Mouse (Mus musculus): ENCODE measurements at regions not wholly inside any gene's neighbourhood (a gene's known extent, or its start where the extent isn't known, plus 50 kb on each side); places are given as distances from the start of the nearest gene placed in this dataset.

- WGBS = 79% methylated on average over 3 of the region's 3 CpGs
- no peak for ATAC-seq (ENCODE audit: insufficient number of reproducible peaks, insufficient read depth, low FRiP score, low TSS enrichment, low read depth)
- 0 out of 2 replicates have a peak, but pooled peaks cover 5% of the 10 kb centered on the region for H3K36me3 ChIP-seq
Measured at GRCm38 (mm10) chr1:185900316-185900715, 216.8 kb downstream of the Lyplal1 start.

GRCm38 (mm10) chr1:185902395-185902794, 214.7 kb downstream of the Lyplal1 start:
- no peak overlapping the region for H3K4me3 ChIP-seq
- 88% methylated on average over 3 of the region's 3 CpGs for WGBS
- ATAC-seq (ENCODE audit: insufficient number of reproducible peaks, insufficient read depth, low FRiP score, low TSS enrichment, low read depth) = no peak

More at GRCm38 (mm10) chr1:185900316-185900715, 216.8 kb downstream of the Lyplal1 start:
- Histone ChIP-seq H3K27ac (no peak overlapping the region), H3K9ac (no peak overlapping the region), H3K4me3 (no peak overlapping the region), H3K4me2 (no peak overlapping the region), H3K9me3 (peaks cover 11% of the 10 kb centered on the region; the same call in 1 of the 2 replicates), H3K27me3 (no peaks in the 10 kb centered on the region), H3K4me1 (peaks cover 14% of the 10 kb centered on the region)

GRCm38 (mm10) chr1:185905666-185906065, 211.4 kb downstream of the Lyplal1 start:
- no peak overlapping the region for H3K4me2 ChIP-seq
- 75% methylated on average over 7 of the region's 7 CpGs for WGBS

More at GRCm38 (mm10) chr1:185902395-185902794, 214.7 kb downstream of the Lyplal1 start:
- Histone ChIP-seq H3K4me1 (peaks cover 14% of the 10 kb centered on the region), H3K9ac (no peak overlapping the region), H3K4me2 (no peak overlapping the region), H3K36me3 (0 out of 2 replicates have a peak, but pooled peaks cover 5% of the 10 kb centered on the region), H3K9me3 (peaks cover 11% of the 10 kb centered on the region; the same call in 1 of the 2 replicates), H3K27ac (no peak overlapping the region), H3K27me3 (no peaks in the 10 kb centered on the region)

GRCm38 (mm10) chr1:185915579-185915978, 201.5 kb downstream of the Lyplal1 start:
- Histone ChIP-seq H3K9ac (no peak overlapping the region), H3K4me1 (no peaks in the 10 kb centered on the region), H3K4me3 (no peak overlapping the region), H3K36me3 (no peaks in the 10 kb centered on the region), H3K4me2 (no peak overlapping the region), H3K27ac (no peak overlapping the region), H3K9me3 (no peaks in the 10 kb centered on the region), H3K27me3 (no peaks in the 10 kb centered on the region; the same call in 1 of the 2 replicates)
- 62% methylated on average over 2 of the region's 2 CpGs for WGBS
- no peak for ATAC-seq (ENCODE audit: insufficient number of reproducible peaks, insufficient read depth, low FRiP score, low TSS enrichment, low read depth)

More at GRCm38 (mm10) chr1:185905666-185906065, 211.4 kb downstream of the Lyplal1 start:
- no peak for ATAC-seq (ENCODE audit: insufficient number of reproducible peaks, insufficient read depth, low FRiP score, low TSS enrichment, low read depth)
- H3K27ac ChIP-seq = no peak overlapping the region
- H3K9ac ChIP-seq = no peak overlapping the region
- H3K36me3 ChIP-seq = 0 out of 2 replicates have a peak, but pooled peaks cover 5% of the 10 kb centered on the region
- peaks cover 11% of the 10 kb centered on the region; the same call in 1 of the 2 replicates for H3K9me3 ChIP-seq
- no peaks in the 10 kb centered on the region for H3K27me3 ChIP-seq
- no peaks in the 10 kb centered on the region for H3K4me1 ChIP-seq
- no peak overlapping the region for H3K4me3 ChIP-seq

- H3K9ac ChIP-seq = no peak overlapping the region
- WGBS = 68% methylated on average over 1 of the region's 1 CpGs
- no peaks in the 10 kb centered on the region for H3K9me3 ChIP-seq
- no peak overlapping the region for H3K27ac ChIP-seq
- no peak overlapping the region for H3K4me2 ChIP-seq
- H3K4me1 ChIP-seq = no peaks in the 10 kb centered on the region
- H3K27me3 ChIP-seq = no peaks in the 10 kb centered on the region
- no peak for ATAC-seq (ENCODE audit: insufficient number of reproducible peaks, insufficient read depth, low FRiP score, low TSS enrichment, low read depth)
- H3K4me3 ChIP-seq = no peak overlapping the region
- H3K36me3 ChIP-seq = no peaks in the 10 kb centered on the region
Measured at GRCm38 (mm10) chr1:185918663-185919062, 198.4 kb downstream of the Lyplal1 start.

- Histone ChIP-seq H3K9me3 (no peaks in the 10 kb centered on the region; the same call in 1 of the 2 replicates), H3K9ac (no peak overlapping the region), H3K4me3 (no peak overlapping the region), H3K4me2 (no peak overlapping the region), H3K4me1 (no peaks in the 10 kb centered on the region), H3K27ac (no peak overlapping the region), H3K36me3 (no peaks in the 10 kb centered on the region), H3K27me3 (no peaks in the 10 kb centered on the region)
- WGBS = 72% methylated on average over 2 of the region's 2 CpGs
- no peak for ATAC-seq (ENCODE audit: insufficient number of reproducible peaks, insufficient read depth, low FRiP score, low TSS enrichment, low read depth)
Measured at GRCm38 (mm10) chr1:185923723-185924122, 193.4 kb downstream of the Lyplal1 start.

GRCm38 (mm10) chr1:185929000-185929399, 188.1 kb downstream of the Lyplal1 start:
- Histone ChIP-seq H3K4me3 (no peak overlapping the region), H3K27me3 (no peaks in the 10 kb centered on the region), H3K36me3 (no peaks in the 10 kb centered on the region), H3K4me1 (no peaks in the 10 kb centered on the region), H3K9ac (no peak overlapping the region), H3K4me2 (no peak overlapping the region), H3K27ac (no peak overlapping the region), H3K9me3 (no peaks in the 10 kb centered on the region; the same call in 1 of the 2 replicates)
- WGBS = 32% methylated on average over 2 of the region's 2 CpGs
- ATAC-seq (ENCODE audit: insufficient number of reproducible peaks, insufficient read depth, low FRiP score, low TSS enrichment, low read depth) = no peak

GRCm38 (mm10) chr1:185929761-185930160, 187.3 kb downstream of the Lyplal1 start:
- Histone ChIP-seq H3K36me3 (no peaks in the 10 kb centered on the region), H3K9ac (no peak overlapping the region), H3K9me3 (no peaks in the 10 kb centered on the region; the same call in 1 of the 2 replicates), H3K4me1 (no peaks in the 10 kb centered on the region), H3K27me3 (no peaks in the 10 kb centered on the region), H3K27ac (no peak overlapping the region), H3K4me3 (no peak overlapping the region), H3K4me2 (no peak overlapping the region)
- no peak for ATAC-seq (ENCODE audit: insufficient number of reproducible peaks, insufficient read depth, low FRiP score, low TSS enrichment, low read depth)
- WGBS = 81% methylated on average over 5 of the region's 5 CpGs

GRCm38 (mm10) chr1:185933623-185934022, 183.5 kb downstream of the Lyplal1 start:
- Histone ChIP-seq H3K9me3 (no peaks in the 10 kb centered on the region), H3K27ac (no peak overlapping the region), H3K36me3 (no peaks in the 10 kb centered on the region), H3K4me3 (no peak overlapping the region), H3K4me2 (no peak overlapping the region), H3K4me1 (no peaks in the 10 kb centered on the region), H3K9ac (no peak overlapping the region), H3K27me3 (no peaks in the 10 kb centered on the region)
- WGBS = 67% methylated on average over 3 of the region's 3 CpGs
- no peak for ATAC-seq (ENCODE audit: insufficient number of reproducible peaks, insufficient read depth, low FRiP score, low TSS enrichment, low read depth)

- Histone ChIP-seq H3K27ac (no peak overlapping the region), H3K27me3 (peaks cover 4% of the 10 kb centered on the region; the same call in 1 of the 2 replicates), H3K4me2 (no peak overlapping the region), H3K4me3 (no peak overlapping the region), H3K9ac (no peak overlapping the region), H3K36me3 (no peaks in the 10 kb centered on the region), H3K9me3 (no peaks in the 10 kb centered on the region), H3K4me1 (0 out of 2 replicates have a peak, but pooled peaks cover 2% of the 10 kb centered on the region)
- no peak for ATAC-seq (ENCODE audit: insufficient number of reproducible peaks, insufficient read depth, low FRiP score, low TSS enrichment, low read depth)
Measured at GRCm38 (mm10) chr1:185937026-185937425, 180.1 kb downstream of the Lyplal1 start.

GRCm38 (mm10) chr1:185939914-185940313, 177.2 kb downstream of the Lyplal1 start:
- 67% methylated on average over 3 of the region's 3 CpGs for WGBS
- peaks cover 5% of the 10 kb centered on the region; the same call in 1 of the 2 replicates for H3K27me3 ChIP-seq
- no peak overlapping the region for H3K27ac ChIP-seq
- 0 out of 2 replicates have a peak, but pooled peaks cover 2% of the 10 kb centered on the region for H3K4me1 ChIP-seq
- no peak overlapping the region for H3K9ac ChIP-seq
- H3K4me3 ChIP-seq = no peak overlapping the region
- no peak overlapping the region for H3K4me2 ChIP-seq
- no peak for ATAC-seq (ENCODE audit: insufficient number of reproducible peaks, insufficient read depth, low FRiP score, low TSS enrichment, low read depth)
- no peaks in the 10 kb centered on the region for H3K36me3 ChIP-seq
- H3K9me3 ChIP-seq = no peaks in the 10 kb centered on the region

- no peak for ATAC-seq (ENCODE audit: insufficient number of reproducible peaks, insufficient read depth, low FRiP score, low TSS enrichment, low read depth)
- Histone ChIP-seq H3K4me1 (0 out of 2 replicates have a peak, but pooled peaks cover 2% of the 10 kb centered on the region), H3K9ac (no peak overlapping the region), H3K36me3 (no peaks in the 10 kb centered on the region), H3K9me3 (no peaks in the 10 kb centered on the region), H3K27me3 (peaks cover 5% of the 10 kb centered on the region; the same call in 1 of the 2 replicates), H3K4me2 (no peak overlapping the region), H3K27ac (no peak overlapping the region), H3K4me3 (no peak overlapping the region)
- 22% methylated on average over 1 of the region's 1 CpGs for WGBS
Measured at GRCm38 (mm10) chr1:185940511-185940910, 176.6 kb downstream of the Lyplal1 start.

All from embryonic facial prominence, embryonic 13.5 days (tissue).